Mouse (Mus musculus) frontal cortex, postnatal 36 days (tissue): ENCODE data around the gene Fto.
A peak's percentile ranks its signal among the peaks of the same experiment; 100 is the strongest.

ENCODE experiments used
- DNase-seq, 2 experiments: peaks; one replicate each; pipeline ENCODE4 v3.0.0; 2022; ENCODE audit warnings: low spot score in 2 of 2

Fto gene

GRCm38 (mm10) chr8:91390369-91391020 is 77.2 kb downstream of the Fto start:
- no peak for DNase-seq

GRCm38 (mm10) chr8:91392261-91392660 is 78.9 kb downstream of the Fto start:
- DNase-seq: no peak

- no peak for DNase-seq
Measured at GRCm38 (mm10) chr8:91395340-91396055, 82.2 kb downstream of the Fto start.

- no peak for DNase-seq
Measured at GRCm38 (mm10) chr8:91398053-91398452, 84.7 kb downstream of the Fto start.

- DNase-seq: no peak
Measured at GRCm38 (mm10) chr8:91402980-91403975, 90.0 kb downstream of the Fto start.

- no peak for DNase-seq
Measured at GRCm38 (mm10) chr8:91404311-91404710, 91.0 kb downstream of the Fto start.

- no peak for DNase-seq
Measured at GRCm38 (mm10) chr8:91405099-91405498, 91.8 kb downstream of the Fto start.

GRCm38 (mm10) chr8:91406624-91407290 is 93.4 kb downstream of the Fto start:
- no peak for DNase-seq

- no peak for DNase-seq
Measured at GRCm38 (mm10) chr8:91407880-91408279, 94.6 kb downstream of the Fto start.

- DNase-seq: no peak
Measured at GRCm38 (mm10) chr8:91410007-91410406, 96.7 kb downstream of the Fto start.

- DNase-seq: no peak
Measured at GRCm38 (mm10) chr8:91424491-91425074, 111.3 kb downstream of the Fto start.

GRCm38 (mm10) chr8:91425251-91425866 is 112.0 kb downstream of the Fto start:
- no peak for DNase-seq

GRCm38 (mm10) chr8:91426496-91426895 is 113.2 kb downstream of the Fto start:
- DNase-seq: no peak

- DNase-seq: no peak
Measured at GRCm38 (mm10) chr8:91430333-91430940, 117.1 kb downstream of the Fto start.

GRCm38 (mm10) chr8:91436036-91436435 is 122.7 kb downstream of the Fto start:
- DNase-seq: no peak

GRCm38 (mm10) chr8:91443911-91444310 is 130.6 kb downstream of the Fto start:
- DNase-seq: no peak

GRCm38 (mm10) chr8:91444636-91445410 is 131.5 kb downstream of the Fto start:
- DNase-seq: peak in 1 of 2 experiments; percentile 15

GRCm38 (mm10) chr8:91445516-91445915 is 132.2 kb downstream of the Fto start:
- no peak for DNase-seq

GRCm38 (mm10) chr8:91446008-91446407 is 132.7 kb downstream of the Fto start:
- no peak for DNase-seq
